Mouse (Mus musculus) cerebellum, adult 2 months (tissue): ENCODE measurements around the gene Sapcd2.

ENCODE experiments used
- CTCF ChIP-seq: fragments of 200-500 bp; IDR thresholded peaks from 2 replicates; pipeline ENCODE4 v1.5.1; 2011; ENCODE audit warnings: low read depth, mild to moderate bottlenecking, control low read depth, low read length, moderate library complexity, borderline replicate concordance; ENCODE audit not compliant: insufficient read depth
- POLR2A ChIP-seq: fragments of 200-500 bp; IDR thresholded peaks from 2 replicates; pipeline ENCODE4 v1.6.1; 2011; ENCODE audit warnings: low read length, control low read depth, borderline replicate concordance; ENCODE audit not compliant: insufficient read depth

DNA sequence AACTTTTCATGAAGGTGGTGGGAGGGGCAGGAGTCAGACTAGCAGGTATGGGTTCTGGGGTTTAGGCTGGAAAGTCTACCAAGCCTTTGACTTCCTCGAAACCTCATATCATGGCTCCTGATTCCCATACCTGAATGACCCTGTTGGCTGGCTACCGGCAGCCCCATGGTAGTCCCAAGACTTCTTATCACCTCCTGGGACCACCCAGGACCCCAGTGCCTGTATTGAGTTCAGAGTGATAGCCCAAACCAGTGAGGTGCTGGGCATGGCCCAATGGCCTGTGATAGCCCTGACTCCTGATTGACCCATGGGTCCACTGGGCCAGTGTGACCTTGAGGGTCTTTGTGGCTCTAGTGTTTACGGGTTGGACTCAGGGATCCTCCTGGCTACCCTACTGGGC, 21.4 kb upstream of the Sapcd2 start:
- TF ChIP-seq CTCF = no peak
- TF ChIP-seq POLR2A = no peak
